Mouse (Mus musculus) spleen, adult 2 months (tissue): ENCODE data around the gene Rhpn2. TPM values are rescaled to one million over a fixed set of nuclear protein-coding genes. Genes with fewer than 3 reads are reported as not detected.

ENCODE experiments used
- DNase-seq, 2 experiments: peaks; one replicate each; pipeline versions ENCODE4 v3.0.0 to v3.0.0-alpha.2; 2012 to 2021; ENCODE audit warnings: low spot score in 2 of 2, low read depth in 1 of 2
- H3K27ac ChIP-seq: fragments of 200-500 bp; 2 replicates; pipeline ENCODE4 v1.5.1; 2012; ENCODE audit warnings: low read length, inconsistent platforms; ENCODE audit not compliant: insufficient read depth
- H3K27me3 ChIP-seq: fragments of 200-500 bp; 2 replicates; pipeline ENCODE4 v1.6.1; 2012; ENCODE audit warnings: mild to moderate bottlenecking, moderate library complexity, low read length, inconsistent platforms; ENCODE audit not compliant: control insufficient read depth, insufficient read depth
- H3K36me3 ChIP-seq: fragments of 200-500 bp; 2 replicates; pipeline ENCODE4 v1.6.1; 2012; ENCODE audit warnings: mild to moderate bottlenecking, low read length, inconsistent platforms; ENCODE audit not compliant: control insufficient read depth, insufficient read depth
- H3K4me1 ChIP-seq: fragments of 200-500 bp; 2 replicates; pipeline ENCODE4 v1.6.1; 2011; ENCODE audit warnings: inconsistent platforms; ENCODE audit not compliant: control insufficient read depth, insufficient read depth, insufficient read length
- H3K4me3 ChIP-seq: fragments of 200-500 bp; 2 replicates; pipeline ENCODE4 v1.5.1; 2011; ENCODE audit warnings: mild to moderate bottlenecking, inconsistent platforms; ENCODE audit not compliant: insufficient read depth, insufficient read length; ENCODE audit errors: extremely low read depth
- CTCF ChIP-seq: fragments of 200-500 bp; IDR thresholded peaks from 2 replicates; pipeline ENCODE4 v1.5.1; 2011; ENCODE audit warnings: mild to moderate bottlenecking, inconsistent platforms; ENCODE audit not compliant: insufficient read depth, insufficient read length, insufficient replicate concordance; ENCODE audit errors: extremely low read depth
- POLR2A ChIP-seq: fragments of 200-500 bp; IDR thresholded peaks from 2 replicates; pipeline ENCODE4 v1.6.1; 2011; ENCODE audit warnings: low read depth, low read length, inconsistent platforms
- WGBS: fragments of 180-500 bp; shearing (Covaris S2); methylation state at CpG from one replicate; pipeline ENCODE4 v1.1.7; 2018; 5-methylcytosine and 5-hydroxymethylcytosine counted together
- polyA plus RNA-seq: library from polyadenylated mRNA; depleted of rRNA; stranded (reverse); fragments of >200 nt; gene quantifications from 2 replicates; pipeline ENCODE4 v1.2.3, GENCODE M21; 2012; rRNA removed

The Rhpn2 gene
- polyA plus RNA-seq, 1 experiment = 0.48 TPM

DNA sequence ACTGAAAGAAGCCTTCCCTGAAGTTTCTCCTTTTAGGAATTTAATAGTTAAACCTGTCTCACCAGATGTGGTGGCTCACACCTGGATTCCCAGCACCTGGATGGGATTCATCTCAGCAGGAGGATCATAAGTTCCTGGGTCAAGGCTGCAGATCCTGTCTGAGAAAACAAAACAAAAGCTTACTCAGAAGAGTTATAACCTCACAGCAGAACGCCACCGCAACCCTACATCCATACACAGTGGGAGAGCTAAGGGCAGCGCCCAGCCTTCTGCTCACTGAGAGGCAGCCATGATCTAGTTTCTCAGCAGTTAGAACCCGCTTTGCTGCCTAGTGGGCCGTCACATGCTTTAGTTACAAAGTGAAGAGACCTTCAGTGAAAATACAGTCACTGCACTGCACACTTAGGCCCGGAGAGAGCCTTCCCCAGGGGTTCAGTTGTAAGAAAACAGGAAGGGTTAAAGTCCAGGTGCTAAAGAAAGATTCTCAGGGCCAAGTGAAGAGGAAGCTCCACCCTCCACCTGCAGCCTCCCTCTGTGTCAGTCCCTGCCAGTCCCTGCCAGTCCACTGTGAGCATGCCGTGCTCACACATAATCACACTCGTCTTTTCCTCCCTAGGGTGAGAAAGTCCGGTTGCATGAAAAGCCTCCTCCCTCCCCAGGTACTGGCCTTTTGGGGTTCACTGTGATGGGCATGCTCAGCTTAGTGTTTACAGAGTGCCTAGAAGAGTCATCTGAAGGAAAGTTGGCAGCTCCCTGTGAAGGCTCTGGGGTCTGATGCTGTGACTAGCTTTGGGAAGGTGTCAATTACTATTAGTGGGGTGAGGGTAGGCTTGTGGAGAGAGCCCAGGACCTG, 82.1 kb downstream of the Rhpn2 start:
- peak; percentile 16 to 32 for DNase-seq
- peaks cover 7% of the 10 kb centered on the region; the same call in 1 of the 2 replicates for H3K36me3 ChIP-seq
- TF ChIP-seq CTCF = no peak
- TF ChIP-seq POLR2A = peak; percentile 24; the same call in 1 of the 2 replicates
- peak overlapping the region; percentile 57 for H3K4me3 ChIP-seq
- no peaks in the 10 kb centered on the region for H3K27me3 ChIP-seq
- peak overlapping the region; percentile 85 for H3K27ac ChIP-seq
- H3K4me1 ChIP-seq = peaks cover 9% of the 10 kb centered on the region; the same call in 1 of the 2 replicates
- WGBS = 57% methylated on average over 9 of the region's 9 CpGs

DNA sequence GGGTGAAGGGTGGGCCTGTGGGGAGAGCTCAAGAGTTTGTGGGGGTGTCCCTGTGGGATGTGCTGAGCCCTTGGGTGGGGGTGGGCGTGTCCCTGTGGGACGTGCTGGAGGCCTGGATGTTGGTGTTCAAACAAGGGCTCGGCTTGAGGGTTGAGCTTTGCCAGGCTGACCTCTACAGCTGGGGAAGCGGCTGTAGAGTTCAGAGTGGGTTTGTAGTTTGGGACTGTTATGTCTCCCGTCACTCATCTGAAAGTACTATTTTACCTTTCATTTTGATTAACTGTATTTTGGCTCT, 82.6 kb downstream of the Rhpn2 start:
- TF ChIP-seq CTCF (no peak), POLR2A (no peak)
- Histone ChIP-seq H3K27me3 (no peaks in the 10 kb centered on the region), H3K4me1 (peaks cover 9% of the 10 kb centered on the region; the same call in 1 of the 2 replicates), H3K4me3 (peak overlapping the region; percentile 57; the same call in 1 of the 2 replicates), H3K36me3 (peaks cover 12% of the 10 kb centered on the region), H3K27ac (peak overlapping the region; percentile 85)
- 65% methylated on average over 5 of the region's 5 CpGs for WGBS
- DNase-seq = no peak

DNA sequence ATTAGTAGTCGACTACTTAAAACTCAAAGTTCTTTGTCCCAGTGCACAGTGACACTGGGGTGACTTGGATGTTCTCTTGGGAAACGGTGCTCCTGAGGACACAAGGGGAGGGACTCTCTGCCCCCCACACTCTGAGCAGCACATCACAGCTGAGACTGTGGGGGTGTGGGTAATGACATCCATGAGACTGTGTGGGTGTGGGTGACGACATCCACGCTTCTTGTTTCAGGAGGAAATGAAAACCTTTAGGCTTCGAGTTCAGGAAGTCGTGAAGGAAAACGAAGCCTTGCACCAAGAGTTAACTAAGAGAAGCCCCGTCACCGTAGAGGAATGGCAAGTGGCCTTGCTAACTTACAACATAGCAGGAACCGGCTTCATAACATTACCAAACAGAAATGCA, 89.1 kb downstream of the Rhpn2 start:
- H3K4me1 ChIP-seq = no peaks in the 10 kb centered on the region
- WGBS = 74% methylated on average over 10 of the region's 10 CpGs
- no peaks in the 10 kb centered on the region for H3K27me3 ChIP-seq
- H3K36me3 ChIP-seq = peaks cover 16% of the 10 kb centered on the region
- TF ChIP-seq CTCF (no peak), POLR2A (no peak)
- no peak overlapping the region for H3K4me3 ChIP-seq
- no peak for DNase-seq
- no peak overlapping the region for H3K27ac ChIP-seq

DNA sequence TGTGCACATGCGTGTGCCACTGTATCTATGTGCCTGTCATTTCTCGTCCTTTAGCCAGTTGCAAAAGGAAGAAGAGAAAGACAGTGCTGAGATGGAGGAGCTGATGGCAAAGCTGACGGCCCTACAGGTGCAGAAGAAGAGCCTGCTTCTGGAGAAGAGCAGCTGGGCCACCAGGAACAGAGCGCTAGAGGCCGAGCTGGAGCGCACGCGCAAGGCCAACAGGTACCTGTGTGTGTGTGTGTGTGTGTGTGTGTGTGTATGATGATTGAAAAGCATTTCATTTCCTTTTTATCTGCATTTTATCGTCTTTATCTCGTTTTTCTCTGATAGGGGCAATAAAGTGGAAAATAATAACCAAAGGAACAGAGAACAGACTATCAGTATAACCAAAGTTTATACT, 94.2 kb downstream of the Rhpn2 start:
- peaks cover 18% of the 10 kb centered on the region for H3K36me3 ChIP-seq
- no peaks in the 10 kb centered on the region for H3K4me1 ChIP-seq
- no peaks in the 10 kb centered on the region for H3K27me3 ChIP-seq
- no peak overlapping the region for H3K27ac ChIP-seq
- DNase-seq = no peak
- 92% methylated on average over 10 of the region's 10 CpGs for WGBS
- no peak overlapping the region for H3K4me3 ChIP-seq
- TF ChIP-seq CTCF (no peak), POLR2A (no peak)

DNA sequence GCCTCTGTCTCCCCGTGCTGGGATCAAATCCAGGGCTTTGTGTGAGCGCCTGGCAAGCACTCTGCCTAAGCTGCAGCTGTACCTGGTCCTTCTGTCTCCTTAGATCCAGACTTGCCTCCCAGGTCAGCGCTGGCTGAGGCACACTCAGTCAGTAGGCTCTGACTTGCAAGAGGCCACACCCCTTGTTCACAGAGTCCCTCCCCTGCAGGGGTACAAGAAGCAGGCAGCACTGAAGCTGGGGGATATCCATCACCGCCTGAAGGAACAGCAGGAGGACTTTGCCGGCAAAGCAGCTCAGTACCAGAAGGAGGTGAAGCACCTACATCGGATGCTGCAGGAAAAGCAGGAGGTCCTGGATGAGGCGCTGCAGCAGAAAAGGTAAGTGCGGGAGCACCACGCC, 101.3 kb downstream of the Rhpn2 start:
- Histone ChIP-seq H3K27me3 (no peaks in the 10 kb centered on the region), H3K27ac (no peak overlapping the region), H3K36me3 (peaks cover 32% of the 10 kb centered on the region), H3K4me1 (no peaks in the 10 kb centered on the region), H3K4me3 (no peak overlapping the region)
- no peak for DNase-seq
- WGBS = 97% methylated on average over 9 of the region's 9 CpGs
- no peak for TF ChIP-seq POLR2A
- no peak for TF ChIP-seq CTCF

Other genes with a start within 250 kb of the Rhpn2 start
- 20.6 and 34.3 TPM in 2 replicates for gene Cebpa, start 214.9 kb upstream of the Rhpn2 start, polyA plus RNA-seq
- gene Slc7a10, start 147.8 kb upstream of the Rhpn2 start, polyA plus RNA-seq = 1.3 and 1.5 TPM in 2 replicates
- 3.1 and 3.6 TPM in 2 replicates for gene Lrp3, start 118.7 kb upstream of the Rhpn2 start, polyA plus RNA-seq
- gene Gpatch1, start 15.7 kb upstream of the Rhpn2 start, polyA plus RNA-seq = 1.9 and 2.0 TPM in 2 replicates
- gene Faap24, start 62.7 kb downstream of the Rhpn2 start, polyA plus RNA-seq = 5.5 and 6.4 TPM in 2 replicates
- 11.0 and 15.4 TPM in 2 replicates for gene Cep89, start 62.9 kb downstream of the Rhpn2 start, polyA plus RNA-seq
- 0.06 TPM in 1 of 2 replicates, not detected in the other for gene Slc7a9, start 114.6 kb downstream of the Rhpn2 start, polyA plus RNA-seq
- gene Tdrd12, start 203.6 kb downstream of the Rhpn2 start, polyA plus RNA-seq = not detected in 2 replicates
- gene Nudt19, start 222.1 kb downstream of the Rhpn2 start, polyA plus RNA-seq = 13.8 and 32.3 TPM in 2 replicates